Mouse (Mus musculus): ENCODE data around the gene Sdhaf2.

DNA sequence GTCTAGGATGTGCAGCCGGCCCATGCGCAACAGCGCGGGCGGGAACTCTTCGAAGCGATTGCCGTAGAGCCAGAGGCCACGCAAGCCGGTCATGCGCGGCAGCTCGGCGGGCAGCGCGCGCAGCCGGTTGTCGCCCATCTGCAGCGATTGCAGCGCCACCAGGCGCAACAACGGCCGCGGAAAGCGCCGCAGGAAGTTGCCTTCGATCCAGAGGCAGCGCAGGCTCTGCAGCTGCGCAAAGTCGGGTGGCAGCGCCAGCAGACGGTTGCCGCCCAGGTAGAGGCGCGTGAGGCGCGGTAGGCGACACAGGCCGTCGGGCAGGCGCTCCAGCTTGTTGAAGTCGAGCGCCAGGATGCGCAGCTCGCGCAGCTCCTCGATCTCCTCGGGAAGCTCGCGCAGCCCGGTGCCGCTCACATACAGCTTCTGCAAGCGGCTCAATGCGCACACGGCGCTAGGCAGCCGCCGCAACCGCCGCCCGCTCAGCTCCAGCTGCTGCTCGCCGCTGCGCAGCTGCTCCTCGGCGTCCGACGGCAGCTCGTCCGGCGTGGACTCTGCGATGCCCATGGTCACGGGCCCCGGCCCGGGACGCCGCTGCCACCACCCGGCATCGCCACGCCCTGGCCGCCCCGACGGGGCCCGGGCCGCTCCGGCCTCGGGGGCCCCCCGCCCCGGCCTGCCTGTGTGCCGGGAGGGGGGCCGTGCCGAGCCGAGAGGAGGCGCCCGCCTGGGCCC lies 69.0 kb downstream of the Sdhaf2 start, which contains the start of gene Lrrc10b:
- TF ChIP-seq CTCF (IDR thresholded peaks at IDR 0.05; ENCODE audit: low read depth, low read length) (0 out of 2 replicates have a peak, but pooled peaks have one; percentile 0), POLR2A (IDR thresholded peaks at IDR 0.05; ENCODE audit: extremely low read depth, insufficient read depth, low read length) (no peak)

All from liver, adult 2 months (tissue).